Mouse (Mus musculus) lung, adult 18-20 months (tissue): ENCODE measurements around the gene Mogat2.

Experiments used
- DNase-seq, 2 experiments: peaks; one replicate each; pipeline ENCODE4 v3.0.0; 2022; ENCODE audit warnings: mixed read lengths in 2 of 2

The Mogat2 gene

DNA sequence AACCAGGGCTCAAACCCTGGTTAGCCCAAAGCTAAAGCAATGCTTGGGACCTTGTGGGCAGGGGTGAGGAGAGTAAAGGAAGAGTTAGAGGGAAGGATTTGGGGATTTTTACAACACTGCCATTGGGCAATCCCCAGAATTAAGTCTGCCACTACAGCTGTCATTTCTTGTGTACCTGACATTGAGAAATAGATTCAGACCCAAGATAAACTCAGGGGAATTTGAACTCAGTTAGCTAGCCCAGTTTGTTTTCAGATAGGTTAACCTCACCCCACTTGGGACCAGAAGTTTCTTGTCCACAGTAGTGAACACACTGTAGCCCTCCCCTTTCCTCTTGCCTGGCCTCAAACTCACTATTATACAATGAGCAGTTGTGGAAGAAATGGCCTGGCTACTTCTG lies 47.0 kb downstream of the Mogat2 start:
- no peak for DNase-seq

DNA sequence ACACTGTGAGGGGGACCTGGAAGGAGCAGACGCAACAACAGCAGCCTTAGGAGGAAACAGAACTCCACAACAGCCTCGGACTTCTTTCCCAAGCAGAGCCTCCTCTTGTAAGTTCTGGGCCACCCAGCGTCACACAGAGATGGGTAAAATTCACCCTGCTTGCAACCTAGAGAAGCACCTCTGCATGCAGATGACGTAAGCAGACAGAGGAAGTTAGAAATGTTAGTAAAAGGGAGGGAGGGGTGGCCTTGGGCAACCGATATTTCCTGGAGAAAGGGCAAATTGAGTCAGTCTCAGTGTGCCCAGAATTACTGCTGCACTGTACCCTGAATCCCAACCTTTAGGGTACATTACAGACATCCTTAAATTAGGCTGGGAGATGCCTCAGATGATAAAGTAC lies 48.5 kb downstream of the Mogat2 start:
- no peak for DNase-seq

DNA sequence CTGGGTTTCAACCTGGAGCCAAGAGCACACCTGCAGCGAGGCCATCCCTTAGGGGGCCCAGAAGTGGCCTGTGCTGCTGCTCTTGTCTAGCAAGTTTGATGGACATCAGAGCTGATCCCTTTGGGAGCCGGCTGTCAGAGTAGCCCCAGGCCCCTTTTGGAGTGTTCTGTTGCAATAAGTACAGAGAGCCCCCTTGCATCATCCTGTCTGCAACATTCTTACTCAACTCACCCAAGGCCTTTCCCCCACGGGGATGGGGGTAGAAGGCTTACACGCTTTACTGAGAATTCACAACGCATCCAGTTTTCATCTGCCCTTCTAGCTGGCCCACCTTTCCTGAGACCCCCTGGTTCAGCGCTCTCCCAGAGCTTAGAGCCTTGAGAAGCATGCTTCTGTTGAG lies 49.8 kb downstream of the Mogat2 start:
- no peak for DNase-seq

DNA sequence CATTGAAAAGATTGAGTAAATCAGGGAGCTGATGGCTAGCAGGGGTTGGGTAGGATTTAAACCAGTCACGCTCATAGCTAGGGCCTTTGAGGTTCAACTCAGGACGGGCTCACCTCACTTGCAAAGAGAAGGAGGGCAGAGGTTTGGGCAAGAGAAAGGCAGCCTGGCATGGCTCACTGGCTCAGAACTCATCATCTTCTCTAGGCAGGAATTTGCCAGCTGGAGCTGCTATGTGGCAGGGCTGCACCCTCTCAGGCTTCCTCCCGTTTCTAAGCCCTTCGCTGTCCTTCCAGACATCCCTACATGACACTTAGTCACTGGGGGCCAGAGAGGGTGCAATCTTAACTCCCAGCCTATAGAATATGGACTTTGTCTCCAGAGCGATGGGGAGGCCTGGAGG lies 51.0 kb downstream of the Mogat2 start:
- DNase-seq, result no peak

DNA sequence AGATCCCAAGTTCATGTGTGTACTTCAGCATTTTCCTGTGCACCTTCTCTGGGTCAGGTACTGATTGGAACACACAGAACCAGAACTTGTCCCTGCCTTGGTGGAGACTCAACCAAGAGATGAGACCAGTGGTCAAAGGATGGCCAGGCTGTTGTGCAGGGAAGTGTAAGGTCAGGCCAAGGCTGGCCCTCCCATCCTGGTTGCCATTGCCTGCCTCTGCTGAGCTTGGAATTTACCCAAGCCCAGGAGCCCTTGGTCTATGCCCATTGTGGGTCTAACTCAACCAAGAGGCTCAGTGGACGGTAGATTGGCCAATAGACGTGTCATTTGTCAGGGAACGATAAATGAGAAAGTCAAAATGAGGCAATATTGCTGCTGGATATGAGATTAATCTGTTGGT lies 53.0 kb downstream of the Mogat2 start:
- no peak for DNase-seq

DNA sequence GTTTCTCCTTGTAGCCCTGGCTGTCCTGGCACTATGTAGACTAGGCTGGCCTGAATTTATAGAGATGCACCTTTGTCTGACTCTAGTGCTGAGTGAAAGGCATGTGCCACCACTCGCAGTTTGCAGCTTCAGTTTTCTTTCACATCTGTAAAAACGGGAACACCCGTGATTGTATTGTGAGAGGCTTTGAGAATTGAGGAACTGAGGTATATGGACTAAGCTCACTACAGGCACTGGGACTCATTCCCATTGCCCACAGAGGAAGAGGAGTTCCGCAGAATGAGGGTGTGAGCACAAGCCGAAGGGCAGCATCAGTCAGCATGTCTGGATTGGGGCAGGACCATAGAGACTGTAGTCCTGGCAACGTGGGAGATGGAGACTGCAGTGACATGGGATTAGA lies 54.7 kb downstream of the Mogat2 start:
- DNase-seq, result peak in 1 of 2 experiments; percentile 25

DNA sequence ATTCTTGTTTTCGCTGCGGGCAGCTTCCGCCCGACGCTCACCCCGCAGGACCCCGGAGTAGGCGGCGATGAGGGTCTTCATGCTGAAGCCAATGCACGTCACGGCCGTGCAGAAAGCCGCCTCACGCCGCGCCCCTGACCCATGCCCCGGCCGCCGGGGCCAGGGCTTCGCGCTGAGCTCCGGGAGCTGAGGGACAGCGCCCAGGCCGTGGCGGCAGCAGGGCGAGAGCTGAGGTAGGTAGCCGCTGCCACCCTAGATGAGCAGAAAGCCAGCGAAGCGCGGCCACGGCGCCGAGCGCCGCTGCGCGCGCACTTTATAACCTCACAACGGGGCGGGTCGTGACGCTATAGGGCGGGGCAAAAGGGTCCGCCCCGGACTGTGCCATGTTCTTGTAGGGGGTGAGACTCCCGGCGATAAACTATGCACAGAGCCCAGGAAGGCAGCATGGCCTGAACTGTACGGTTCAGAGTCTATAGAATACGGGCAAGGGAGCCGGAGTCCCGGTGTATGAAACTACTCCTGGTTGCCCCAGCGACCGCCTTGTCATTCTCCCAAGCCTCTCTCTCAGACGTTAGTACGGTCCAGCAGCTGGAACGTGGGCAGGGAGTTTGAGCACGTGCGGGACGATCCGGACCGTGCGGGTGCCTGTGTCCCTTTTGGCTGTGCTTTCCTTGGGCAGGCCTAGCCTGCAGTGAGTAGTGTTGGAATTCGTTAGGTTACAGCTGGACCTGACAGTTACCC lies 55.8 kb downstream of the Mogat2 start, which contains the start of gene Dgat2:
Gene Dgat2, minus strand, starts transcription at position 288 of the 741 bp plus-strand sequence.
- DNase-seq, result peak; percentile 88 to 91

DNA sequence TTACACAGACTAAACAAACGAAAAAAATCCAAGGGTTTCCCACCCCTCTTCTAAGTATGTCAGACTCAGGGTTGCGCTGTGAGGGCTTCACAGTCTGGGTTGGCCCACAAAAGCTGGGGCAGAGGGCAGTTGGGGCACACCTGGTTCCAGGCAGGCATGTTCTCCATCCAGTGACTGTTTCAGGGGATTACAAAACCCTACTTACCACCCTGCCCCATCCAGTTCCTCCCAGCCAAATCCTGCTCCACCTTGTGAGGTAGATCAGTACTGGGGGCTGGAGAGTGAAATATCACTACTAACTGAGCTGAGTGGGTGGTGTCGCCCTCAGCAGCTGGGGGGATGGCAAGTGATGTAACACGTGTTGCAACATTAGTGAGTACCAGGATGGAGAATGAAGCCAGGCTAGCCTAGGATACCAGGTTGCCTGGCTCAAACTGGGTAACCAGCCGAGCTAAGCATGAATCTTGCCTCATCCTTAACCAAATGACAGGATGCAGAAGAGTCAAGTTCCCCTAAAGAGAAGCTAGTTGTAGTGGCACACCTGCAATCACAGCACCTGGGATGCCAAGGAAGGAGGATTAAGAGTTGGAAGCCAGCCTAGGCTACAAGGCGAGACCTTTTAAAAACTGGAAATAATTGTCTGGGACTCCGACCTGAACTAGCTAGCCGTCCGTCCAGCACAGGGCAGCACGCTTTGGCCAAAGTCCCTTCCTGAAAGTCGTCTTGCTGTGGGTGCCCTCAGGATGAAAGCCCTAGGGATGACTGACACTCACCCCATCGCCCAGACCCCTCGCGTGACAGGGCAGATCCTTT lies 56.6 kb downstream of the Mogat2 start:
- peak in 1 of 2 experiments; percentile 52 for DNase-seq

DNA sequence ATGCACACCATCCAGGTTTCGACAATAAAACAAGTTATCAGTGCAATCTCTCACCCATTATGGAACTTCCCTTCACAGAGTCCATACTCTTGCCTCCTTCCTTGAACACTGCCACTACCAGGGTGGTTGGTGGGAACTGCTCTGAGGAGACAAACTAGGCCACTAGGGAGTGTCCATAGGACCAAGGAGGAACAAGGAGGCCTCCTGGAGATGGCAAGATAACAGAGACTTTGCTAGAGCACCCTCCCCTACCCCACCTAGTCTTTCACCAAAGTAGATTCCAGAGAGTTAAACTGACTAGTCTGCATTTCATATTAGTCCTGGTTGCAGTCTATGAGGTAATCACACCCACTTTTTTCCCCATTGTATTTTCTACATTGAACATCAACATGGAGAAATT lies 58.3 kb downstream of the Mogat2 start:
- no peak for DNase-seq

DNA sequence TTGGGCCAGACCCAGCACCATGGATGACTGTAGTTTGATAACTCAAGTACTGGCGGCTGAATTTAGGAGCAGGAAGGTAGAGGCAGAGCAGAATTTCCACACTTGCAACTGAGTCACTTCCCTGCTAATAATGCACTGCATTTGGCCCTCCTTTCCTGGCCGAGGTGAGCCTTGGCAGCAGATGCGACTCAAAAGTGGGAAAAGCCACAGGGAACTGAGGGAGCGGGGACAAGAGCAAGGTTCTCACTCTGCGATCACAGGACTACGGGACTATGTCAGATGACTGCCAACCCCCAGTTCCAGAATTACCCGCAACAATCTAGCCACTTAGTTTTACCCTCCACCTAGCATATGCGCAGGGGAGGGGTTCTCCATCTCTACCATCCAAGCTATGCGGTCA lies 59.1 kb downstream of the Mogat2 start:
- no peak for DNase-seq

DNA sequence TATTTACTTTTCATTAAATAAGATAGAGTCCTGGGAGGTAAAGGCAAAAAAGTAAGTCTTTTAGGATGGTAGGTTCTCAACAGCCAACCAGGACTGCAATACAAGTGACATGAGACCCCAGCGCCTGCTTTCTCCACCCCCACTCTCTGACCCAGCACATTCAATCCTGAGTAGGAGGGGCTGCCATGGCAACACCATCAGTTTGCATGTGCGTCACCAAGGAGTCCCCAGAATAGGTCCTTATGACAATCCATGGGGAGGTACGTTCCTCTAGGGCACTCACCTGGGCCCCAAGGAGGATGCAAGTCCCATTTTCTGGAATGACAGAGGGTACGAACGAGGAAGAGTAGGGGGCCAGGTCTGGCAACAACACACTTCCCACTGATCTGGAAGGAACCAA lies 61.0 kb downstream of the Mogat2 start:
- no peak for DNase-seq

DNA sequence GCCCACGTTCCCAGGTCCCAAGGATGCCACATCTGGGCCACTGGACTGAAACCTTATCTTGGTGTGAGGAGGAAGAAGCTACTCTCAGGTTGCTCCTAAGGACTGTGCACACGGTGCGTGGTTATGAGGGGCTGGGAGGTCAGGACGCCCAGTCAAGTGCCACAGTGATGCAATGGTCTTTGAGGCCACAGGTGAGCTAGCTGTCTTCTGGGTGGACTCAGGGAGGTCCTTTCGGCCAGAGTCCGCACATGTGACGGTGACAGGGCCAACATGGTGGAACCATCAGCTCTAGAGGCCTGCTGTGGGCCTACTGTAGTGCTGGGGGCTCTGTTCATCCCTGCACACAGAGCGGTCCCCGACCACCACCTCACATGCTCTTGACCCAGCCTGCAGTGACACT lies 62.8 kb downstream of the Mogat2 start:
- DNase-seq, result no peak

DNA sequence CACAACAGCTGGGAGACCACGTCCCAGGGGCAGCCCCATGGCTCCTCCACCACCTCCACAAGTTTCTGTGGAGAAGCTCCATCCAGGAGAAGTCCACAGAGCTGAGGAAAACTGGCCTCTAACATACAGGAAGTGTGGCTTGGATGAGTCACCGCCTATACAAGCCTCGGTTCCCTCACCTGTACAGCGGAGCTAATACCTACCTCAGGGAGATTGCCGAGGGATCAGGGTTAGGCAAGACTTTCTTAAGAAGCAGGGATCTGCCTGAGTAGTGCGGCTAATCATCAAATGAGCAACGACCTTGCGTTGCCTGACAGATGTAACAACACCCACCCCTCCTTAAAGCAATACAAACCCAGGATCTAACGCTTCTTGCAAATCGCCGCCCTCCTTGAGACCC lies 63.3 kb downstream of the Mogat2 start:
- no peak for DNase-seq

DNA sequence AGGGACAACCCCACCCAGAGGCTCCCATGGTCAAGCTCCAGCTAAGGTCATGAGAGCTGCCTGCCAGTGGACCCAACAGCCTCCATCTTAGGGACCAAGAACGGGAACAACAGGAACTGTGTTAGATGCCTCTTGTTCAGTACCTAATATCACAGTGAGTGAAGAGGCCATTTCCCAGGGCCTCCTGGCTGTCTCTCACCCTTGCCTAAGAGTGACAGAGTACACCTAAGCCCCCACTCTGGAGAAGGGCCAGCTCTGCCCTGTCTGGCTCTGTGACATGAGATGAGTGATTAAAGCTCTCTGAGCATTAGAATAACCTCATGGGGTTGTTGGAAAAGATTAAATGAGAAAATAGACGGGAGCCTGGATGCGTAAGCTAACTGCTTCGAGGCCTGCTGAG lies 64.4 kb downstream of the Mogat2 start:
- DNase-seq, result no peak

DNA sequence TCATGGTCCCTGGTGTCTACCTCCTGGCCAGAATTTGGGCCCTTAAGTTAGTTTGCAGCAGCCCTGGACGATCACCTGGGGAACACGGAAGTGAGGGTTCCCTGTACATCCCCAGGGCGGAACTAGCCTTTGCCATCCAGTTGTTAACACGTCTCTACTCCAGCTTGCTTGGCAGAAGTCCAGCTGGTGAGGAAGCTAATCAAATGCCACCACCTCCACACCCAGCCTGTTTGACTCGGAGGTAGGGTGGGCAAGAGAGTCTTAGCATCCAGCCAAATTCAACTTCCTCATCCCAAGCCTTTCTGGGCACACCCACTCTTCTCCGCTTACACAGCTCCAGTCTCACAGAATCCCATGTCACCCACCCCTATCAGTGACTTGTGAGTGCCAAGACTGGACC lies 65.5 kb downstream of the Mogat2 start:
- peak; percentile 56 to 66 for DNase-seq

DNA sequence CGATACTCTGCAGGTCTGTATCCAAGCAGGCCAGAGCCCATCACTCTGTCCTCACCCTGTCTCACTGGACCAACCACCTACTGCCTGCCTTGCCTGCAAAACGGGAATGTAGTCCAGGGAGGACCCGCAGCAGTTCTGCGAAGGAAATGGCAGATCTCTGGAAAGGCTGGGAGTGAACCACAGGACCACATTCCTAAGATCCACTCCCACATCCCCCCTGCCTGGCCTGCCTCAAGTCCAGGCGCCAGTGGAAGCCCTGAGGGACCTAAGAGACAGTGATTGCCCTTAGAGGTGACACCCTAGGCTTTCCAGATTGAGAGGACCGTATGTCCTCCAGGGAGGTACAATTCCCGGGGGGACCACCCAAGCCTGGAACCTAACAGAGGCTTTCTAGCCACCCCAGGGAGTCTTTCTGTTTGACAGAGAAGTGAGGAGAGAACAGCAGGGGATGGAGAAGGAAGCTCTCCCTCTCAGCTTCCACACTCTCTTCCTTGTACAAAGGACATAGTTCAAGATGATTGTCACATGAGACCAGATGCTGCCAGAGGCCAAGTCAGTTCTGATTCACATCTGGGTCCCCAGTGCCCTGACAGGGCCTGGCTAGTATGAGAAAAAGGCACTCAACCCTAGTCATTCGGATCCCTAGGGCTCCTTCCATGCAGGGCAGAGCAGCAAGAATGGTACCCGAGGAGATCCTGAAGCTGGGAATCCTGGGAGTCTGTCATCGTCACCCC lies 66.5 kb downstream of the Mogat2 start:
- DNase-seq, result no peak

DNA sequence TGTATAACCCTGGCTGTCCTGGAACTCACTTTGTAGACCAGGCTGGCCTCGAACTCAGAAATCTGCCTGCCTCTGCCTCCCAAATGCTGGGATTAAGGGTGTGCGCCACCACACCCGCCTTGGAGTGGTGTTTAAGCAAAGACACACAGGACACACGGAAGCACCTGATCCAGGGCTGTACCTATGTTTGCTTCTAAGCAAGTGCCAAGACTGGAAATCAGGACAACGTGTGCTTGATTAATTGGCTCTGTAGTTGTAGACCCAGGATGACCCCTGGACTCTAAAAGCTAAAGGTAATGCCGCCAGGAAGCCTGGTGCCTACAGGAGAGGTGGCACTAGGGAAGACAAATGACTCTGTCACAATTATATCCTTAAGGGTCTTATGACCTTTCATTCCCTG lies 67.9 kb downstream of the Mogat2 start:
- no peak for DNase-seq

DNA sequence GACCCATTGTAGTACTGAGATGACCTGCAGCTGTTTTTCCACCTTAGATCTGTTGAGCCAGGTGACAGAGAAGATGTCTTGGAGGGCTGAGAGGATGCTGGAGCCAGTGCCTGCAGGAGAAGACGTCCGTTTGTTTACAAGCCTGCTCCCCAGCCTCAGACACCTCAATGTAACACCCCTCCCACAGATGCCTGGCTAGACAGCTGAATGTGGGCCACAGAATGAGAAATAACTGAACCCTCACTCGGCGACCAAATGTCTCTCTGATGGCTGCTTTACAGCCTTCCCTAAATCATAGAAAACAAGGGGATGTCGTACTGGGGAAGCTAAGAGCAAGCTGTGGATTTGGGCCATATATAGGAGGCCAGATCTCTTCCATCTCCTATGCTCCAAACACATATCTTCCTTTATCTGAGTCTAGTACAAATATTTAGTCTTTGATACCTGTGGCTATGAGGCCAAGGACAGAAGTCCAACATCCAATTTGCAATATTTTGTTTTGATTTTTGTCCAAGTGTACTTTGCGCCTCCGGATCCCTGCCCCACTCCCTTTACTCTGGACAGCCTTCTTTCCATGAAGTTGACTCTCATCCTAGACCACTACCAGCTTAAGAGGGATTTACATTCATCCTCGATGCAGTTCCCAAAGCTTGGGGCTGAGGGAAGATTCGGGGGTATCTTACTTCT lies 68.6 kb downstream of the Mogat2 start:
- no peak for DNase-seq
